Mouse (Mus musculus): ENCODE measurements around the gene Mia.

The Mia gene

DNA sequence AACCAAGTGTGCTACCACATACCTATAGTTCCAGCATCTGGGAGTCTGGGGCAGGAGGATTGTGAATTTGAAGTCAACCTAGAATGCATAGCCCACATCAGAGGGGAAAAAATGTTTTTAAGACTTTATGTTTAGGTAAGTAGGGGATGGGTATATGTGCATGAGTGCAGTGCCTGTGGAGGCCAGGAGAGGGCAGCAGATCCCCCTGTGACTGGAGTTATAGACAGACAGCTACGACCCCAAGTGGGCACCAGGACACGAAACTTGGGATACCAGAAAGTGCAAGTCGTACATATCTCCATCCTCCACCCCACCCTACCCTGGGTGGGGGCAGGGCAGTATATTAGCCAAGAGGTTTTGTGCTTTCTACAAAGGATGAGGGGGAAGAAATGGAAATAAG, 4.0 kb upstream of the Mia start:
- peak; percentile 63 to 69 for DNase-seq

DNA sequence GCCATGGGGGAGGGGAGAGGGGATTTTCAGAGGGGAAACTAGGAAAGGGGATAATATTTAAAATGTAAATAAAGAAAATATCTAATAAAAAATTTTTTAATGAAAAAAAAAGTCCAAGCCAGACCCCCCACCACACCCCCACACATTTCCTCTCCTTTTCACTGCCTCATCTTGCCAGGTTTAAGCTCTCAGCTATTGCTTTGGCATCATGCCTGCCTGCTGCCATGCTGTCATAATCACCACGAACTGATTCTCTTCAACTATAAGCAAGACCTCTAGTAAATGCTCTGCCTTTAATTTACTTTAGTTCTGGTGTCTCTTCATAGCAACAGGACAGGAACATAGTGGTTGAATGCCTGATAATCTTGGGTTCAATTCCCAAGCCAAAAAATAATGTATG, 1.5 kb upstream of the Mia start:
- peak; percentile 56 to 57 for DNase-seq

DNA sequence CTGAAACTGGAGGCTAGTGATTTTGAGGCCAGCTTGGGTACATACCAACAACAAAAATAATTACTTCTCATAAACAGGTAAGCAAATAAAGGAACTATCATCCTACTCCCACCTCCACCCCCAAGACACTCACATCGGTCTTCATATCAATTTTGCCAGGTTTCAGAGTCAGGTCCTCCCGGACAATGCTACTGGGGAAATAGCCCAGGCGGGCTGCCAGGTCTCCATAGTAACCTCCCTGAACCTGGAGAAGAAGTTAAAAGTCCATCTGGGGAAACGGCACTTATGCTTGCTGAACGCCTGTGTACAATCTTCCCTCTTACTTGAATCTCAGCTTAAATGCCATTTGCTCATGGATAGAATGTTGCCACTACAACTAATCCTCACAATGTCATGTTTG, 921 bp downstream of the Mia start:
- peak; percentile 84 to 88 for DNase-seq

DNA sequence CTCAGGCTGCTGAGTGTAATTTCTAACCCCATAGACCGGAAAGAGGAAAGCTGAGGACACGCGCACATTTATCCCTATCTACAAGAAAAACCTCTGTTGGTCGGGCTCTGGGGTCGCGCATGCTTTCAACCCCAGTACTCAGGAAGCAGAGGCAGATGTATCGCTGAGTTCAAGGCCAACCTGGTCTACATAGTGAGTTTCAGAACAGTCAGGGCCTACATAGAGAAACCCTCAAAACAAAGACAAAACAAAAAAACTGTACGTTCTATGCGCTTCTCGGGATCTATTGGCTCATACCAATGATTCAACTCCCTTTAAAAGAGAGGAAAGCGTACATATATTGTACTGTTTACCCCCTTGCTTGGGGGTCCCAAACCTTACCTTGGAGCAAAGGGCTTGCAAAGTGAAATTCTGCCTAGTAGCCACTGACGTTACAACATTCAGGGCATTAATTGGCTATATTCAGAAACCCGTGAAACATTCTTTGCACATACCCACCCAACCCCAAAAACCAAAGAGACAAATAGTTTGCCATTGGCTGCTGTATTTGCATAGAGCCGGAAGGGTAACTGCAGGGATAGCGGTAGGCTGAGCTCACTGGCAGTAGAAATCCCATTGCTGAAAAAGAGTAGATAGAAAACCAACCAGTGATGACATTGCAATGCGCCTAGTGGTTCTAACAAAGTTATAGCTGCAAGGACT, 1.6 kb downstream of the Mia start:
- DNase-seq, result no peak

DNA sequence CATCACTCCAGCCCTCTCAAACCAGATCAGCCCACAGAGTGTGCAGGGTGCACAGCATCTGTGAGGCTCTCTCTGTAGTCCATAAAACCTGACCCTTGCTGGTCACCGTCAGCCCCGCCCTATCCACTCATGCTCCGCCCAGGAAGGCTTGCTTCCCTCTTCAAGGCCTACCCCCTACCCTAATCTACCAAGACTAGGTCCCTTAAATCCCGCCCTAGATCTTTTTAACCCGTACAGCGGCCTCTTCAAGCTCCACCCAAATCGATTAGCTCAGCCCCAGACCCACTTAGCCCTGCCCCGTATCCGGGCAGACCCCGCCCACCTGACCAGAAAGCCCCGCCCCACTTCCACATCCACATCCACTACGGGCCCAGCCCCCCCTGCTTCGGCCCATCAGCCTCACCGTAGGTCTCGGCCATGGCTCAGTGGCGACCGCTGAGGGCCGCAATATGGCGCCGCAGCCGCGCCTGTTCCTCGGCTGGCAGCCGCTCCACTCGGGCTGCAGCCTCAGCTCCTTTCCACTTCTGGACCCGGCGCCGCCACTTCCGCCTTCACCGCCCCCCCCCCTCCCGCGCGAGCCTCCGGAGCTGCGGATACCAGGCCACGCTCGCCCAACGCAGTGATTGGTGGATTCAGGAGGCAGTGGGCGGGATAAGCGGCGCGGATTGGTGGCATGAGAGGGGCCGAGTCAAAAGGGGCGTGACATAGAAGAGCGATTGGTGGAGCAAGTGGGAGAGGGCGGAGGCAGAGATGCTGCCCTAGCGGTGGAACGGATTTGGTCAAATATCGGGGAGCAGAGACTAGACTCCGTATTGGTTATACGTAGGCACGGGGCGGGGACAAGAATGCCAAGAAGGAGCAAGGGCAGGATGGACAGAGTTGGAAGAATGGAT, 2.4 kb downstream of the Mia start, which contains the start of gene Rab4b:
TSS of gene Rab4b (minus strand) at position 573 of the 893 bp plus-strand sequence.
- DNase-seq, result peak; percentile 99 to 100

DNA sequence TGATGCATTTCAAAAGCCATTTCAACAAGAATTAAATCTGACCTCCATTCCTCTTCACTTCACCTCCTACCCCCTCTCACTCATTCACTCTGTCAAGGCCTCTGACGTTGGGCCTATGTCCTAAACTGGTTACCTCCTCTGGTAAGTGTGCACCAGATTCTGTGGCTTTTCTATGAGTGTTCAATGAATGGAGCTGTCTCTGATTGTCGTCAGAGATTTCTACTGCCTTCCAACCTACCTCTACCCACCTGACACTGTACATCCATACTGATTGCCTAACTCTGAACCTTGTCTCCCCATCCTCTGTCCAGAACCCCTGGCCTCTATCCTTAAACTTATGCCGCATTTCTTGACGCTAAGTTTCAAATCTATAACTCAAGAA, 3.0 kb downstream of the Mia start:
- no peak for DNase-seq

DNA sequence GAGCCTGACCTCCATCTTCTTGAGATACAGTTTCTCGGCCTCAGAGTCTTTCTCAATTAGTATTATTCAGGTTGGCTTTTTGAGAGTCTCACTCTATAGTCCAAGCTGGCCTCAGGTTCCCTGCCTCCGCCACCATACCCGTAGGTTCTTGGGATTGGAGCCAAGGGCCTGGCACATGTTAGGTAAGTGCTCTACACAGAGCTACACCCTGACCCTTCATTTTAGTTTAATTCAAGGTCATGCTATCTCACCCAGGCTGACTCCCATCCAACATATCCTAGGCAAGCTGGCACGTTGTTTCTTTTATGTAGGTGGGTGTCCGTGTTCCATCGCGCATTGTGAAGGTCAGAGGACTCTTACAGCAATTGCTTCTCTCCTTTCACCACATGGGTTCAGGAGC, 6.1 kb downstream of the Mia start:
- no peak for DNase-seq

DNA sequence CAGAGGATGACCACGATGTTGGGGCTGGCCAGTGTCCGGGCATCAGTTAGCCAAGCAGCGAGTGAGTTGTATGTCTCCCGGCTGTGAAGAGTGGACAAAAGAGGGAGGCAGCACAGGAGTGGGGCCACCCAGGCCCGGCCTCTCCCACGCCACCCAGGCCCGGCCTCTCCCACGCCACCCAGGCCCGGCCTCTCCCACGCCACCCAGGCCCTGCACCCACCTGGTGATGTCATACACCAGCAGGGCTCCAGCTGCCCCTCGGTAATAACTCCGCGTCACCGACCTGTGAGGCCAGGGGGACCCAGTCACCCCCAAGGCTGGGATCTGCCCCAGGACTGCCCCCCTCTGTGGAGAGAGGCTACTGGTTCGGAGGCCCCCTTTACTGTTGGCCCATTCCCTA, 6.5 kb downstream of the Mia start:
- DNase-seq, result no peak

DNA sequence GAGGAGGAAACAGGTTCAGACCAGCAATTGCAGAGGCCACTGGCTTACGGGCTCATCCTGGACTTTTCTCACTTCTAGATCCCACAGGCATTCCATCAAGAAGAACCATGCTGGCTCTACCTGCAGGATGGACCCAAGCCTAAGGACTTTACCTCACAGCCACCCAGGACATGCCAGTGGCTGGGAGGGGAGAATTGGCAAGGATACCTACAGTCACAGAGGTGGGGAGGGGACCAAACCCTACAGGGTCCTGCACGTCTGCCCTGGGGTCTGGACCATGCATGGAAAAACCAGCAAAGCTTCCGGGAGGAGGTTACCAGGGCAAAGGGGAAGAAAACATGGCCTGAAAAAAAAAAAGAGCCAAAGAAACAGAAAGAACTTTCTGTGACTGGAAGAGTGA, 10.0 kb downstream of the Mia start:
- no peak for DNase-seq

DNA sequence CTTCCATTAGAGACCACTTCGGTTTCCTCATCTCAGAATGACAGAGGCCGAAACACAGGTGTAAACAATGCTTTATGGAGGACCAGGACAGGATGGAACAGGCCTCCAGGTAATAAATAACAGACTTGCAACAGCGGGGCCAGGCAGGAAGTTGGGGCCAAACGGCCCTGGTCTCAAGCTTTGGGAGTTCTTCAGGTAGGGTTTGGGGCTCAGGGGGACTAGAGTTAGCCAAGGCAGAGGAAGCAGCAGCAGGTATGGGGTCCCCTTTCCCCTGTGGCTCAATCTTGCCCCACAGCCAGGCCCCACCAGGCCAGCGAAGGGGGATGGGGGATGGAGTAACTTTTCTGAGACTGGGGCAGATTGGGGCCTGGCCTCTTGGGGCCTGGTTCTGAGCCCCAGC, 12.6 kb downstream of the Mia start:
- no peak for DNase-seq

DNA sequence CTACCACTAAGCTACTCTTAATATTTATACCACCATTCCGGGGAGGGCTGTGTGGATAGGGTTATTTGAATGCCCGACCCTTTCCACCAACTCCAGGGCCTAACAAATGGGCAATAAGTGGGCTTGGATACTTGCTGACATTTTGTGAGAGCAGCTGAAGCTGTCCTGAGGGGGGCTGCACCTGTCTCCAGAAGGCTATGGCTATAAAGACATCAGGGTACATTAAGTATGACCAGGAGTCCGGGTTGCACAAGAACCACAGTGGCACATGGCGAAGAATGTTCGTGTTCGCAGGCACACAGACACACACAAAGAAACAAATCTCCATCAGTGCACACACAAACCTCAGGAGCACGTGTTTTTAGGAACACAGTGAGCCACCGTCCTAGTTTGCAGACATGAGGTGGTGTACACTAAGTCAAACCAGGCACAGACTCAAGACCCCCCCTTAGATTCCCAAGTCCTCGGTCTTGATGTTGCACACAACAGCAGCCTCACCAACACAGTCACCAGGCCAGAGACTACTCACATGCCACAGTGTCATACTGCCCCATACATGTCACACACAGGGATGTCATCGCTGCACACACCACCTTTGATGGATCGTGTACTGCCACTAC, 13.4 kb downstream of the Mia start:
- DNase-seq, result no peak

DNA sequence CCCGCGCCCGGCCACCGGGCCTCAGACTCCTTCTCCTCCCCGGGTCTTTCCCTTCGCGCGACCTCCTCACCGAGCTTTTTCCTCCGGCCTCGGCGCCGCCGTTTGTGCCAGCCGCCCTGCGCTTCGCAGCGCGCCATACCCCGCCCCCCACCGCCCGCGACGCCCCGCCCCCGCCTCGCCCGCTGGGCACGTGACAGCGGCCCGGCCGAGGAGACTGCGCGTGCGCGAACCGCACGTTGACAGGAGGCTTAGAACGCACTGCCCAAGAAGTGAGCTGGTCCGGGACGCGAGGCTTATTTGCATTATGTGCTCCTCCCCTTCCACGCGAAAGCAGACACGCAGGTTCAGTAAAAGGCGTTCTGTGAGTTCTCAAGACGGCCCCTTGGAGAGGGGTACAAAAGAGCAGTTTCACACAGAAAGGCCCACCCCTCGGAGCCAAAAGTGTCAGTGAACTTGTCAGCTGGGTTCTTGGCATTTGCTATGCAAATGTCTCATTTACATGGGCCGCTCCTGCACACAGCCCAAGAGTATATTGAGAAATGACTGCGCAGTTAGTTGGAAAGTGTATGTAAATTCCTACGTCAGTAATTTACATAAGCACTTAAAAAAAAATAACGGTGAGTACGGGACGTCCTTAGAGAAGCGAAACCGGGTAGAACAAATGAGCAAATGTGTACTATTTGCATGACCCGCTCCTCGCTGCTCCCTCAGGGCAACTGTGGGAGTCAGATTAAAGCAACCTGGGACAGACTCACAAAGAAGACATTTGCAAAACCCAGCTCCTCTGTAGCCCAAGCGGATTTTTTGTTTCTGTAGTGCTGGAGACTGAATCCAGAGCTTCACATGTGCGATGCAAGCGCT, 14.1 kb downstream of the Mia start, which contains the start of gene Egln2:
TSS of gene Egln2 (minus strand) at position 189 of the 861 bp plus-strand sequence.
- DNase-seq, result peak; percentile 98

DNA sequence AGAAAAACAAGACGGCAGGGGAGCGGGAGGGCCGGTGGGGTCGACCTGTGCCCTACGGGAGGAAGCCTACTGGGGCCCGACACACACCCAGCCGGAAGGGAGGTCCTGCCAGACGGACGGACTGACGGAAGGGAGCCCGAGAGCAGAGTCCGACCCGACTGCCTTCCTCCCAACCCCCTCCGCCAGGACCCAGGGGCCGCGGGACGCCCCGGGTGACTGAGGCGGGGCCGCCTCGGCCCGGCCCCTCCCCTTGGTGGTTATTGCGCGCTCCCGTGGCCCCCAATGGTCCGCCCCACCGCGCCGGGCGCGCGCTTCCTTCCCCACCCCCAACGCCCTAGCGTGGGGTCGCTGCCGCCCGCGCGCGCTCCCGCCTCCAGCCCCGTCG, 14.7 kb downstream of the Mia start:
- DNase-seq, result peak; percentile 90 to 91

DNA sequence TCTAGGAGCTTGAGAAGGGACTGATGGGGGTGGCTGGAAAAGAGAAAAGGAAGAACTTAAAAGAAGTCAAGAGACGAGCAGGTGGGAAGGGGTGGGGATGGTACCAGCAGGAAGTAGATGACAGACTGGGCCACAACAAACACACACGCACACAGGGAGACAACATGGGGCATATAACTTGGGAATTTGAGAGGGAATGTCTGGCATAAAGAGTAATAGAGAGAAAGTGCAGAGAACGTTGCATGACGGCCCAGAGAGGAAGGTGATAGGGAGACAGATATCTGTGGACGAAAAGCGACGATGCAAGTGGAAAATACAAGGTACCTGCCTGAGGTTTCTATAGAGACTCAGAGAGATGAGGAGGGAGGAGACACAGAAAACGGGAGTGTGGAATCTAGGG, 15.3 kb downstream of the Mia start:
- no peak for DNase-seq

DNA sequence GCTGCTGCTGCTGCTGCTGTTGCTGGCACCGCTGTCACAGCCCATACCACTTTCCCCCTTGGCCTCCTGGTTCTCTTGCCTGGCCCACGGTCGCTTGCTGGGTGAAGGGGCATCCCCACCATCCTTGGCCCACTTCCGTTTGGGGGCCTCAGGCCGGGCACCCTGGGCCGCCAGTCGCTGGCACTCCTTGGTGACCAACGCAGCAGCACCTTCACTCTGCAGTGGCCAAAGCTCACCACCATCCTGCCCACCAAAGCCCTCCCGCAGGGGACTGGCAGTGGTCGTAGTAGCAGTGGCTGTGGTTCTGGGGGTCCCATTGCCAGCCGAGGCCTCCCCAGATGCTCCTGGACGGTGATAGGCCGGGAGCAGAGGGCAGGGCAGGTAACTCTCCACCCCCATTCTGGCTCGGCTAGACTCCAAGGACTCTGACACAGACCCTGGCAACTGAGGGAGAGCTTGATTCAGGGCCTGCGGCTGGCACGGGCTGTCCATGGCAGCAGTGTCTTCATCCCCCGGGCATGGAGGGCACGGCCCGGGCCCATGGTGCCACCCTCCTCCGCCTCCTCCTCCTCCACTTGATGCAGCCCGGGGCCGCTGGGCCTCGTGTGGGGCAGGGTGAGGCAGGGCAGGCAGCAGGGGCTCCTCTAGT, 15.8 kb downstream of the Mia start:
- DNase-seq, result peak; percentile 85 to 87

DNA sequence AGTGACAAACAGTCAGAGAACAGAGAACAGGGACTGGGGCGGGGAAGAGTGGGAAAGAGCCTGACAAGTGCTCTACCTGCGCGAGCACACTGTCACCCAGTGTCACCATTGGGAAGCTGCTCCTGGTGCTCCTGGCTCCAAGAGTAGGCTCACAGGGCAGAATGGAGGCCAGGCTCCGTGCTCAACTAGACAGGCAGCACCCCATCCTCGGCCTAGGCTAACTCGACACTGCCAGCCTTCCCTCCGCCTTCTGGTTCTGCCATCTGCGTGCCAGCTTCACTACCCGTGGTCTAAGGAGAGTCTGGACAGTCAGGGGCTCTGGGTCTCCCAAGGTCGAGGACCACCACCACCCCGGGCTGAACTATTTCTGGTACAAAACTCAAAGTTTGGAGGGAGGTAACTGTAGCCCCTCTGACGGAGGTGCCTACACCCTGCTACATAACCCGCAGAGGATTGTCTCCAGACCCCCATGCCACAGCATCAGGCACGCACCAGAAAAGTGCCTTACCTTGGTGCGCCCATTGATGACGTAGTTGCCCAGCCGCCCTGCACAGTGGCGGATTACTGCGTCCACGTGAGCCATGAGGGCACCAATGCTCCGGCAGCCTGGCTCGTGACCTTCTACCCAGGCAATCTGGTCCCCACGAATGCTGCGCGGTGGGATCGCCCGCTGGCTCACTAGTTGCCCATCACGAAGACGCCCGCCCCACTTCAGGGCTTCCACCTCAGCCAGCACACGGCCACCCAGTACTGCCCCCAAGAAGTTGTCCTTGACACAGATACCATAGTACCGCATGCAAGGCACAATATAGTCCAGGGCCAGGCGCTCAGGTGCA, 16.6 kb downstream of the Mia start:
- DNase-seq, result peak; percentile 51 to 56

DNA sequence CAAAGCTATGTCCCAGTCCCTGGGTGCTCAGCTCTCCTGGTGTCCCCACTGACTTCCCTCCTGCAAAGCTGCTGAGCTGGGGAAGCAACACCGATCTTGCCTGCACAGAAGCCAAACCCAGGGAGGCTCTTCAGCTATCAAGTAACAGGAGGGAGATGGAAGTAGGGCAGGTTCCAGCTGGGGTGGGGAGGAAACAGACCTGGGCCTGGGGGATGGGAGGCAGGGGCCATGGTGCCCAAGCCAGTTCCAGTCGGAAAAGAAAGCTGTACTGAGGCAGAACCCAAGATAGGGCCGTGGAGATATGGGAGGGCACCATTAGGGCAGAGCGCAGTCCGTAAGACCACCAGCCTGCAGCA, 17.5 kb downstream of the Mia start:
- peak; percentile 40 to 45 for DNase-seq

DNA sequence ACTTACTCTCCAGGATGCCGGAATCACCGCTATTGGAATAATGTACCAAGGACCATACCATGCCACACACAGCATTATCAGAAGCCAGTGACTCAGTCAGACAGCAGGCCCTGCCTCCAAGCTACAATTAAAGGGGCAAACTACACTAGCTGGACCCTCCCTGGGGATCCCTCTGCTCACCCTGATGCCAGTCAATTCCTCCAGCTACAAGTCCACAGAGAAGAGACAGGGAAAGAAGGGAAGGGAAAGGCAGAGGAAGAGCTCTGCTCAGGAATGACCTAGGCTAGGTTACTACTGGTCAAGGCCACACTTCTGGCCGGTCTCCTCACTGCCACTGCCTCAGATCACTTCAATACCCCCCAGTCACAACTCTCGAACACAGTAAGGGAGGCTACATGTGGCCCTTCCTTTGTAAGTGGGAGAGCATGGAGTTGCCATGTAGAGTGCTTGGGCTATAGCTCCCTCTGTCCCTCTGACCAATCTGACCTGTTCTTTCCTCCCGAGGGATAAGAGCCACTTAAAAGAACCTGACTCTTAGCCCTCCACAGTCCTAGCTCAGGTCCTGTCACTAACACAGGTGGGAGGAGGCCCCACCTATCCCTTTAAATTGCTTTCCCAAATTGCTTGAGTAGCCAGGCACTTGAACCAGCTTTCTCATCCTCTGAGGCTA, 18.0 kb downstream of the Mia start:
- no peak for DNase-seq

DNA sequence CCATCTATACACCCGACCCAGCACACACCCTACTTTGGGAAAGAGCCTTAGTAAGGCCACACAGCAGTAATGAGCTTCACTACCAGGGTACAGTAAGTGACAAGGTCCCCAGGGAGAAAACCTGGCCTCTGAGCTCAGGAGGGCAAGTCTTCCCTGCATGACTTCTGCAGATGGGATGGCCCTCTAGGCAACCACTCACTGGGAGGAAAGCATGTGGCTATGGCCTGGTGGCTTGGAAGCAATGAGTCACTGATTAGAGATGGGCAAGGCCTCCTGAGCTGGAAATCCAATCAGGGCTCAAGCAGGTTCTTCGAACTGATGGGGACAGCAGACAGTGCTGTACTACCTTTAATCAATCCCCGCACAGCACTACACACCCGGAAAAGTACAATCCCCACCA, 19.2 kb downstream of the Mia start:
- DNase-seq, result no peak

DNA sequence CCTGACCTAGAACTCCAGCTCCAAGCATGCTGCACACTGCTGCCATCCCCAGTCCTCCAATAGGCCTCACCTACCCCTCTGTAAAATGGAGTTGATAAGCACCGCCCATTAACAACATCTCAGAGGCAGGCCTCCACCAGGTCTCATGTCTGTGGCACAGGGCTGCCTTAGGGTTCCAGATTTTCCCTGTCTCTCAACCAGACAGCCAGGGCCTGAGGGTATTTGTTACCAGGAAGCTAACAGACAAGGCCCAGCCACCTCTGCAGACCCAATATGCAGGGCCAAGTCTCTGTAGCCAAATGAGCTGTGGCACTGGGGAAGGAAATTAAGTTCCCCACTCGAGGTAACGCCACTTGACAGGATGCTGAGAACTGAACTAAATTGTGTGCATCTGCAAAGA, 20.0 kb downstream of the Mia start:
- no peak for DNase-seq

DNA sequence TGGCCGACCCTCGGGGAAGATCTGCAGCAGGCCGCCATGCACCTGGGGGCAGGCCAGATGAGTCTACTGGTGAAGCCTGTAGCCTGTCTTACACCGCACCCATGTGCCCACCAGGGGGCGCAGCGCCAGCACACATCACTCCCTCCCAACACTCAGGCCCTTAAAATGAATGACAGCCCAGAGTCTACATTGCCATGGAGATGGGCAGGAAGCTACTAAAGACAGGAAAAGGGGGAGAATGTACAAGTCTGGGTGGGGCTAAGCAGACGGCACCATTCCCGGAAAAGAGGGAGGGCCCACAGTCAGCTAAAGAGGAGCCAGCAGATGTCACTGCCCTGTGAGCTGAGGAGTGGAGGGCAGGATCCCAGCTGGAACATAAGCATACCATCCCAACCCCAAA, 21.1 kb downstream of the Mia start:
- peak; percentile 93 to 96 for DNase-seq

All from cerebellum, postnatal 10 days (tissue).